Mouse (Mus musculus): Measurements from ENCODE around the gene Rubcn. TPM values are rescaled to one million over a fixed set of nuclear protein-coding genes. Genes with fewer than 3 reads are reported as not detected.

Rubcn gene
- 67.0 and 67.9 TPM in 2 replicates for polyA plus RNA-seq (2012; rRNA removed)

GRCm38 (mm10) chr16:32877343-32878156, at the start of gene Rubcn, which contains the start of gene Fyttd1:
Gene Rubcn (minus strand): TSS chr16:32877766.
Gene Fyttd1 (plus strand): TSS chr16:32877500.

GRCm38 (mm10) chr16:32913937-32914881, 36.6 kb upstream of the Rubcn start, which contains the start of gene Lrch3:
Gene Lrch3 (plus strand): TSS chr16:32914100.

DNA sequence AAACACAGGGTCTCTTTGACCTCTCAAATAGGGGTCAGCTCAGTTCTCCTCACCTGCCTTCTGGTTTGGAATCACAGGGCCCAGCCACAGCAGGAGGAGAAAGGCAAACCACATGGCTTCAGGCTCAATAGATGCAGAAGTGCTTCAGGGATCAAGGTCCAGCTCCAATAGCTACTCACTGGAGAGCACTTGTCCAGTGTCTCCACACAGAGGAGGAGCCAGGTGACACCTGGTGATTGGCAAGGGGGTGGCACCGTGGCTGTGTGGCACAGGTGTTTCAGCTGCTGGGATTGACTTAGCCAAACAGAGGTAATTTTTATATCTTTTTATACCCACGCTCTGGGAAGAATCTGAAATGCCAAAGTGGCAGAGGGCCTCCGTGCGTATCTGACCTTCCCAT, 67.2 kb downstream of the Rubcn start, which contains the start of gene Smbd1:
Gene Smbd1 (minus strand): TSS at position 157 of the 400 bp plus-strand sequence.

GRCm38 (mm10) chr16:32797426-32797689, 80.2 kb downstream of the Rubcn start, which contains the start of gene Muc20:
Gene Muc20 (minus strand): TSS chr16:32797435.

Other genes with a start within 250 kb of the Rubcn start
- gene Tnk2, start 233.9 kb downstream of the Rubcn start, polyA plus RNA-seq (2012; rRNA removed): 82.3 and 95.6 TPM in 2 replicates
- 0.01 and 0.03 TPM in 2 replicates for gene Muc4, start 141.9 kb downstream of the Rubcn start, polyA plus RNA-seq (2012; rRNA removed)
- gene Muc20, start 80.3 kb downstream of the Rubcn start, polyA plus RNA-seq (2012; rRNA removed): 0.01 and 0.04 TPM in 2 replicates
- not detected in 2 replicates for gene Smbd1, start 67.3 kb downstream of the Rubcn start, polyA plus RNA-seq (2012; rRNA removed)
- 63.3 and 65.4 TPM in 2 replicates for gene Fyttd1, start 266 bp downstream of the Rubcn start, polyA plus RNA-seq (2012; rRNA removed)
- 53.7 and 53.9 TPM in 2 replicates for gene Lrch3, start 36.3 kb upstream of the Rubcn start, polyA plus RNA-seq (2012; rRNA removed)
- 2.0 and 3.3 TPM in 2 replicates for gene Iqcg, start 178.5 kb upstream of the Rubcn start, polyA plus RNA-seq (2012; rRNA removed)
- 782 and 869 TPM in 2 replicates for gene Rpl35a, start 178.7 kb upstream of the Rubcn start, polyA plus RNA-seq (2012; rRNA removed)
- 5.9 and 6.0 TPM in 2 replicates for gene Lmln, start 184.8 kb upstream of the Rubcn start, polyA plus RNA-seq (2012; rRNA removed)